Mouse (Mus musculus) telencephalon, adult 2 months (tissue): ENCODE results near the gene Acad12.
A peak's percentile ranks its signal among the peaks of the same experiment; 100 is the strongest.
"Not testable (repeated sequence)": the region's sequence is repeated elsewhere in the genome, so short reads cannot be mapped to it uniquely, and the experiment has no call there.

ENCODE experiments used
- DNase-seq: peaks from one replicate; pipeline ENCODE4 v3.0.0-alpha.2; 2011; ENCODE audit warnings: low read depth, low spot score

Acad12 gene

GRCm38 (mm10) chr5:121618592-121619513, at the start of gene Acad12:
Gene Acad12, minus strand, starts transcription at chr5:121618938.
- peak; percentile 59 for DNase-seq

GRCm38 (mm10) chr5:121668411-121668810, 49.7 kb upstream of the Acad12 start:
- no peak for DNase-seq

GRCm38 (mm10) chr5:121667067-121667466, 48.3 kb upstream of the Acad12 start:
- DNase-seq = no peak

GRCm38 (mm10) chr5:121664971-121665370, 46.2 kb upstream of the Acad12 start:
- DNase-seq = no peak

- DNase-seq = no peak
Observed at GRCm38 (mm10) chr5:121664078-121664477, 45.3 kb upstream of the Acad12 start.

- no peak for DNase-seq
Observed at GRCm38 (mm10) chr5:121663456-121663855, 44.7 kb upstream of the Acad12 start.

GRCm38 (mm10) chr5:121661494-121661893, 42.8 kb upstream of the Acad12 start:
- no peak for DNase-seq

- no peak for DNase-seq
Observed at GRCm38 (mm10) chr5:121660897-121661254, 42.1 kb upstream of the Acad12 start.

- DNase-seq = peak; percentile 67
Observed at GRCm38 (mm10) chr5:121660059-121660896, 41.5 kb upstream of the Acad12 start, which contains the start of the genes Acad10 and Brap. Gene Acad10, minus strand, starts transcription at chr5:121660514. Gene Brap, plus strand, starts transcription at chr5:121660563.

GRCm38 (mm10) chr5:121657656-121658055, 38.9 kb upstream of the Acad12 start:
- not testable (repeated sequence) for DNase-seq

GRCm38 (mm10) chr5:121656866-121657265, 38.1 kb upstream of the Acad12 start:
- DNase-seq = not testable (repeated sequence)

- DNase-seq = no peak
Observed at GRCm38 (mm10) chr5:121654526-121654925, 35.8 kb upstream of the Acad12 start.

GRCm38 (mm10) chr5:121649134-121649533, 30.4 kb upstream of the Acad12 start:
- no peak for DNase-seq

GRCm38 (mm10) chr5:121639601-121640000, 20.9 kb upstream of the Acad12 start:
- DNase-seq = no peak

GRCm38 (mm10) chr5:121637296-121637695, 18.6 kb upstream of the Acad12 start:
- DNase-seq = no peak

- DNase-seq = no peak
Observed at GRCm38 (mm10) chr5:121634668-121635067, 15.9 kb upstream of the Acad12 start.

GRCm38 (mm10) chr5:121632804-121633203, 14.1 kb upstream of the Acad12 start:
- no peak for DNase-seq

- DNase-seq = not testable (repeated sequence)
Observed at GRCm38 (mm10) chr5:121631106-121631647, 12.4 kb upstream of the Acad12 start.

- peak; percentile 9 for DNase-seq
Observed at GRCm38 (mm10) chr5:121627871-121628270, 9.1 kb upstream of the Acad12 start.

- no peak for DNase-seq
Observed at GRCm38 (mm10) chr5:121623241-121623640, 4.5 kb upstream of the Acad12 start.

GRCm38 (mm10) chr5:121621102-121621501, 2.4 kb upstream of the Acad12 start:
- no peak for DNase-seq

GRCm38 (mm10) chr5:121614921-121615320, 3.8 kb downstream of the Acad12 start:
- DNase-seq = not testable (repeated sequence)
